Mouse (Mus musculus) layer of hippocampus, postnatal 10 days (tissue): ENCODE results near the gene E130114P18Rik. TPM values are rescaled to one million over a fixed set of nuclear protein-coding genes. Genes with fewer than 3 reads are reported as not detected.

Source experiments
- DNase-seq, 2 experiments: peaks; one replicate each; pipeline ENCODE4 v3.0.0; 2021; ENCODE audit warnings: low spot score in 2 of 2
- total RNA-seq, 2 experiments: library from RNA; stranded (reverse); gene quantifications; 2 replicates each; pipeline ENCODE4 v1.2.3; 2021

The E130114P18Rik gene
- total RNA-seq, 2 experiments from 2014 or later, result 10.0 to 10.2 TPM

- peak; percentile 80 to 84 for DNase-seq
Observed at GRCm38 (mm10) chr4:97611251-97611847, 166.5 kb downstream of the E130114P18Rik start.

GRCm38 (mm10) chr4:97609831-97610727 is 167.8 kb downstream of the E130114P18Rik start:
- peak; percentile 53 to 73 for DNase-seq

GRCm38 (mm10) chr4:97609329-97609728 is 168.5 kb downstream of the E130114P18Rik start:
- no peak for DNase-seq

GRCm38 (mm10) chr4:97608728-97609127 is 169.2 kb downstream of the E130114P18Rik start:
- no peak for DNase-seq

GRCm38 (mm10) chr4:97608134-97608533 is 169.7 kb downstream of the E130114P18Rik start:
- no peak for DNase-seq

GRCm38 (mm10) chr4:97607169-97607568 is 170.7 kb downstream of the E130114P18Rik start:
- no peak for DNase-seq

- no peak for DNase-seq
Observed at GRCm38 (mm10) chr4:97606524-97606923, 171.4 kb downstream of the E130114P18Rik start.

- DNase-seq, result peak in 1 of 2 experiments; percentile 49
Observed at GRCm38 (mm10) chr4:97602579-97602978, 175.3 kb downstream of the E130114P18Rik start.

GRCm38 (mm10) chr4:97600875-97601835 is 176.7 kb downstream of the E130114P18Rik start:
- no peak for DNase-seq

- DNase-seq, result no peak
Observed at GRCm38 (mm10) chr4:97597443-97597842, 180.4 kb downstream of the E130114P18Rik start.

GRCm38 (mm10) chr4:97596348-97596747 is 181.5 kb downstream of the E130114P18Rik start:
- no peak for DNase-seq

GRCm38 (mm10) chr4:97593869-97594268 is 184.0 kb downstream of the E130114P18Rik start:
- DNase-seq, result no peak

GRCm38 (mm10) chr4:97589790-97590189 is 188.1 kb downstream of the E130114P18Rik start:
- DNase-seq, result no peak

GRCm38 (mm10) chr4:97587412-97588010 is 190.4 kb downstream of the E130114P18Rik start:
- no peak for DNase-seq

GRCm38 (mm10) chr4:97585170-97585569 is 192.7 kb downstream of the E130114P18Rik start:
- no peak for DNase-seq

- DNase-seq, result peak in 1 of 2 experiments; percentile 42
Observed at GRCm38 (mm10) chr4:97584445-97585130, 193.3 kb downstream of the E130114P18Rik start.

- DNase-seq, result peak in 1 of 2 experiments; percentile 43
Observed at GRCm38 (mm10) chr4:97582796-97583430, 195.0 kb downstream of the E130114P18Rik start.

- DNase-seq, result no peak
Observed at GRCm38 (mm10) chr4:97582064-97582415, 195.8 kb downstream of the E130114P18Rik start.

GRCm38 (mm10) chr4:97581314-97582063 is 196.4 kb downstream of the E130114P18Rik start:
- DNase-seq, result peak; percentile 45 to 51
